Mouse (Mus musculus): ENCODE measurements at regions not wholly inside any gene's neighbourhood (a gene's known extent, or its start where the extent isn't known, plus 50 kb on each side); places are given as distances from the start of the nearest gene placed in this dataset.

DNA sequence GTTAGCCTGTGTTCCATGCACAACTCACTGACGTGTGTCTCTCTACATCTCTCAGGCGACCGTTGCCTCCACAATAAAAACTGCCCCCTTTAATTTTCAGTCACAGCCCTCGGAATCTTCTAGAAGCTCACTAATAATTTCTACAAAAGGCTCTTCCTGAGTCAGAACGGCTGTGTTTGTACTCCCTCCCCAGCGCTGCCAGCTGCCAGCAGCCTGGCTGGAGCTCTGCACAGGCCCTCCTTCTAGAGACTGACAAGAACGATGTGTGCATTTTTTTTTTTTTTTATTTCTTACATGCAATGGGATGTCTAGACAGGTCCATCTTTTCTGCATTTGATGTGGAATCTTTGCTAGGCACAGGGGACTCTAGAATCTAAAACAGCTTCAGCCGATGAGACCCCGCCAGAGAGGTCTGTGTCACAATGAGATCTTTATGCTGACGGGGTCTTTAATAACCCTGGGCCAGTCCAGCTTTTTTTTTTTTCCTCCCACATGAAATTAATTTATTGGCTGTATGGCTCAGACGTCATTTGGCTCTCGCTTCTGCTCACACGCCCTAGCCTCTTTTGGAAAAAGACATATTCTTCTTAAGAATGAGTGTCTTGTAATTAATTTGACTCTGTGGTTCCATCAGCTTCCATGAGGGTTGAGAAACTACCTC is 185.8 kb upstream of the Zfp507 start:
- no peak for DNase-seq (ENCODE audit: low spot score)

DNA sequence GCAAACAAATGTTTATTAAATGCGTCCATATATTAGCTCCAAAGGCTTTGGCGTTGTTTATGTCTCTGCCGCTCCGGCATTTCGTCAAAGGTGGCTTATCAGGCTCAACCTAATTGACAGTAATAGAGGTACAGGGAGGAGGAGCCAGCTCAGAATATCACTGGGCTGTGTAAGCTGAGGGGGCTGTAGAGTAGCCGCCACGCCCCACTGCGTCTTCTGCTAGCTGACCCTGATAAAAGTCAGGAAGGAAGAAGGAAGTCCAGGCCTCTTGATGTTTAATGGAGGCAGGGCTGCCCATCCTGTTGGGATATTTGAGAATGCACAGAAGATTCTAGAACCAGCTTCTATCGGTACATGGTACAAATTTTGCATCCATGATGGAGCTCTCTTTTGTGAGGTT is 175.2 kb upstream of the Zfp507 start:
- no peak for DNase-seq (ENCODE audit: low spot score)

DNA sequence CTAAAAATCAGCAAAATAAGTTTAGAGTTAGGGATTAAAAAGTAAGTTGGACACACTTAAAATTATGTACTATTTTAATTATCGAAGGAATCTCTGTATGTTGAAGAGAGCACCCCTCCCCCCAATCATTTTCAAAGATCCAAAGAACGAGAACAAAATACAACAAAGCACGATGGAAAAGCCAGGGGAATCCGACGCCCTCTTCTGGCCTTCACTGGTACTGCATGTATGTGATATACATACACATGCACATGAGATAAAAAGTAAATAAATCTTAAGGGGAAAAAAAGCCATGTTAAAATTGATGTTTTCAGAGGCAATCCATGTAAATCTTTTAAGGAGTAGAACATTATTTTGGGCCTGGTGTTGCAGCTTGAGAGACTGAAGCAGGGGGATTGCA is 155.9 kb upstream of the Zfp507 start:
- DNase-seq (ENCODE audit: low spot score), result peak; percentile 27

DNA sequence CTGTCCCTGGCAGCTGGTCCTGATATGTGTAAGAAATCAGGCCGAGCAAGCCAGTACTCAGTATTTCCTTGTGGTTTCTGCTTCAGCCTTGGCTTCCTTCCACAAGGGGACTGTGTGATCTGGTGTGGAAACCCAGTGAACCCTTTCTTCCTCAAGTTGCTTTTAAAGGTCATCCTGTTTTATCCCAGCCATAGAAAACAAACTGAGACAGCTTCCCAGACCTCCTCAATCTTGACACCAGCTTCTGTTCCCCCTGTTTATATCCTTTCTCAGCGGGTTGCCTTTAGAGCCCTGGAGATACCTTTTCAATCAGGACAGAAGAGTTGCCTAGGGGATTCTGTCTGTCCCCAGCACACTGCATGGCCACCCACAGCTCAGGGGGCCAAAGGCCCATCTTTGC is 155.2 kb upstream of the Zfp507 start:
- DNase-seq (ENCODE audit: low spot score), result no peak

DNA sequence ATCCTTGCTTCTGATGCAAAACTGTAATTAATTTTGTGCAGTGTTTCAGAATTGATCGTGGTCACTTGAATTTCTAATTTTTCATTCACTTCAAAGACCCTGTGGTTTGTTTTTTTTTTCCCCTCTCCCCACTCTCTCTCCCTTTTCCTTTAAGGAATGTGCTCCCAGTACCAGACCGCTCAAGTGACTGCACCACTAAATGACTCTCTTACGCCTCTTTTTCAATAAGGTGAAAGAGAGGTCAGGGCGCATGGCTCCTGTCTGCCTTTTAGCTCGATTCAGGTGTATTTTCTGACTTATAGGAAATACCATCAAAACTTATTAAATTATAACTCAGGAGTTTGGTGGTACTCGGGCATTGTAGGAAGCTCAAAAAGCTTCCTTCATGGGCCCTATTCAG is 146.0 kb upstream of the Zfp507 start:
- peak; percentile 15 for DNase-seq (ENCODE audit: low spot score)

DNA sequence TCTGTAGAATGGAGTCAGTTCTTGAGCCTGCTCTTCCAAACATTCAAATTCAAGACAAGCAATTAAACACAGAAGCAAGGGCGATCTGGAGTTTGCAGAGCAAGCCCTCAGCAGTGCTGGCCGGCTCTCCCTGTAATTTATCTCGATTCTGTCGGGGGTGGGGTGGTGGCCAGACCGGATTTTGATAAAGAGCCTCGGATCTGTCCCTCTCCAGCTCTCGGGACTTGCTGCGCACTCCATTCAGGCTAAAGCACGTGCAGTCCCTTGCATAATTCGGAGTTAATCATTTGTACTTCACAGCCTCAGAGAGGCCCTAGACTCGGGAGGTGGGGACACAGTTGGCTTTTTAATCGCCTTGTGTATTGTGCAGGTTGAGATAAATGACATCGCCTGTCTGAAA is 145.6 kb upstream of the Zfp507 start:
- DNase-seq (ENCODE audit: low spot score), result peak; percentile 50

DNA sequence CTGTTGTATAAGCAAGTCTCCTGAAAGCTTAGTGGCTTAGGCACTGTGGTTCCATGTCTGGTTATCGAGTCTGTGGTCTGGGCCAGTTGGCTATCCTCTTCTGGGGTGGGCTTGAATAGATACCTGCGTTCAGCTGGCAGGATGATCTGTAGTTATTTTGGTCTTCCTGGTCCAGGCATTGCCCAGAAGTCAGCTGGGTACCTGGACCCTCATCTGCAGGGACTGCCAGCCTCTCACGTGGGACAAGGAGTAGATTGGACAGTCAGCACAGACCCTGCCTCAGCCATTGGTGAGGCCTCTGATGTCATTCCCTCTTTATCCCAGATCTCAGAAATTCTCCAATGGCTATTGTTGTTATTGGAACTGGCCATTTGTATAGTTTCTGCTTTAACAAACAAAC is 138.3 kb upstream of the Zfp507 start:
- no peak for DNase-seq (ENCODE audit: low spot score)

DNA sequence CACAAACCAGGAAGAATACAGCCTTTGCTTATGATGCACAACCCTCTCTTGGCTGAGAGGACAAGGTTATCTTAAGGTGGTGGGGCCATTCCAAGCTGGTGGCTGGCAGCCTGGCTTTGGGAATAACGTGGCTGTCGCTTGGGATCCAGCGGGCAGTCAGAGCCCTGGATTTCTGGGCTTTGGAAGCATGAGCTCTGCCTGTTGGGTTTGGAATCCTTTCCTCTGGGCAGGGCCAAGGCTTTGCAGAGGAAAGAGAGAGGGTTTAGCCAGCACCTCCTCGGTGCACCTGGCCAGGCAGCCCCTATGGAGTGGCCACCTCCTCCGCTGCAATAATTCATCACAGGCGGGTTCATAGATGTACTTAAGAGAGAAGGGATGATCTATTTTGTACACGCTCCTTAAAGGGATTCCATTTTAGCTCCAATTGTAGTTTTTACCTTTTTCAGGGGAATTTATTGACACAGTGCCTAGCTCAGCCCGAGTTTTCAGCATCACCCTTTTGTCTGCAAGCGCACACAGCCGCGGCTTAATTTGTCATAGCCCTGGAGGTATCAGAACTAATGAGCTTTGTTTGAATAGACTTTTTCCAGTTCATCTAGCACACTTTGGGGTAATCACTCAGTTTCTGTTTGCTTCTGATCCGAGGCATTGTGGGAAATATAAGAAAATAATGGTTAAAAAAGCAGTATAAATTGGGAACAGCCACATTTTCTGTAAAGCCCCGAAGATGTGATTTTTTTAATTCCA is 135.5 kb upstream of the Zfp507 start:
- peak; percentile 67 for DNase-seq (ENCODE audit: low spot score)

DNA sequence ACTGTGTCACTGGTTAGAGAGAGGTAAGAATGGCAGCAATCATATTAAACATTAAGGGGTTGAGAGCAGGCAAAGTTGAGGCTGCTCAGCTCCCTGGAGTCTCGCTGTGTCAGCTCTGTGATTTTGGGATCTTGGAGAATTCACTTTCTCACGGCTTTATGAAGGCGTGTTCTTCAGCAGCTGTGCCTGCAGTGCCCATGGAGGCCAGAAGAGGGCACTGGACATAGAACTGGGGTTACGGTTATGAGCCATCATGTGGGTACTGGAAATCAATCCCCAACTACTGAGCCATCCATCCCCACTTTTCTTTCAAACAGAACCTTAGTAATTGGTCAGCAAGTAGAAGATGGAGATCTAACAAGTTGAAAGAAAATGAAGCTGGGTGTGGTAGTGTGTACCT is 123.9 kb upstream of the Zfp507 start:
- DNase-seq (ENCODE audit: low spot score), result no peak

DNA sequence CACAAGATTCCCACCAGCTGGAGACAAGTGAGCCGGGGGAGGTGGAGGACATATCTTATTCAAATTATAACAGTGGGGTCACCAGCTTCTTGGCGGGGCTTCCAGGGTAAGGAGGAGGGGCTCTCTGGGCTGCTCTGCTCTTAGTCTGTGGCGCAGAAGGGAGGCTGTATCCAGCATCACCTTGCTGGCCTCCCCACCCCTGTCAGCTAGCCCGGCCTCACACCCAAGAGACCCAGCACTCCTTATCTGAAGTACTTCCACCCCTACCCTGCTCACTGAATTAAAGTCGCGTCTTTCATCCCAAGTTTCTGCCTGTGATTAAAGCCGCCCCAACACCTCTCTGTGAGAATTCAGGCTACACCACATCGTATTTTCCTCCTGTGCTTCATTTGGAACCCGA is 119.8 kb upstream of the Zfp507 start:
- DNase-seq (ENCODE audit: low spot score), result no peak

DNA sequence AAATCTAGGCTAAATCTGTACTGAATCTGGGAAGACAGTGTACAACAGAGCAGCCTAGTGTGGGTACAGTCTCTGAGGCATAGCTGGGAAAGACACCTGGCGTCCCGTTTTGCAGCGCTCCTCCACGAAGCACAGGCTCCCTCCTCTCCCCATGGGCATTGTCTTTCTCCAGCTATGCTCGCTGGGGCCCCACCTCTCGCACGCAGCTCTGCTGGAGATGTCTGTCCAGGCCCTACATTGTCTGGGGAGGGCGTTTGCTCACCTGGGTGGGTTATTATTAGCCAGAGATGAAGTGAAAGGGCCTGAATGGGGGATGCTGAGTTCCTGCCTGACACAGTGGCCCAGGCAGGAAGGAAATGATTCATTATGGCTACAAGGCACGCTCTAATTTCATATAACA is 118.1 kb upstream of the Zfp507 start:
- no peak for DNase-seq (ENCODE audit: low spot score)

DNA sequence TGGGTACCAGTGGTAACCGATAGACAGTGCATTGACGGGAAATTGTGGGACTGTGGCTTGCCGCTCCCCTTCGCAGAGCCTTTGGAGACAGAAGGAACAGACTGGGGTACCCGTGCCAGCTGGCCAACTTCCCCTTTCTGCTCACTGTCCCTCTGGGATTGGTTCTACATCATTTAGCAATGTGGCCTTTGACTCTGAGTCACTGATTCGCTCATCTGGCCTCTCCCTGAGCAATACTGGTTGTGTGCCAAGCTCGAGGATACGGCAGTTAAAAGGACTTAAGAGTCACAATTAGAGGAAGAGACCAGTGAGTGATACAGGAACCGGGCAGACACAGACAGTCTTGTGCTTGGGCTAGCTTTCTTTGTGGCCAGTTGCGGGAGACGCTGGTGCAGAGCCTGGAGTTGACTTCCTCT is 117.4 kb upstream of the Zfp507 start:
- DNase-seq (ENCODE audit: low spot score), result no peak

DNA sequence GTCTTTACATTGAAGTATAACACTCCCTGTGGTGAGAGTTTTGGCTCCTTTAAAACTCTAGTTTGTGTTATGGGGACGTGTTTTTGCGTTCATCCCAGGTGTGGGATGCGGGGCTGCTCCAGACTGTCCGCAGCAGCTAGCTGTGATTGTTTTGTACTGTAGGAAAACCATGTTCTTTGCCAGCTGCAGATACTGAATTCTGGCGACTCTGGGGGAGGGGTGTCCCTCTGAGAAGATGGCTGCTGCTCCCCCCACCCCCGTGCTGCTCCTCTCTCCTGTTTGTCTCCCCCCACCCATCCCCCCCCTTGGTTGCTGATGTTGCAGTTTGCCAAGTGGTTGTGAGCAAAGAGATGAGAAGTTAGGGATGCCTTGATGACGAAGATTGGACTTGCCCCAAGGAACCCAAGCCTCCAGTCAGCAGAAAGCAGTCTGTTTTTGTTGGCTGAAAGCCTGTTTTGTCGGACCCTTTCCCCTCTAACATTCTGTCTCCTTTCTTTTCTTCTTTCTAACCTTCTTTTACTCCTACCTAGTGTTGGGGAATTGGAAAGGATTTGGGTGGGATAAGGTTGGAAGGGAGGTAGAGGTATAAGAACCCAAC is 107.4 kb upstream of the Zfp507 start:
- no peak for DNase-seq (ENCODE audit: low spot score)

DNA sequence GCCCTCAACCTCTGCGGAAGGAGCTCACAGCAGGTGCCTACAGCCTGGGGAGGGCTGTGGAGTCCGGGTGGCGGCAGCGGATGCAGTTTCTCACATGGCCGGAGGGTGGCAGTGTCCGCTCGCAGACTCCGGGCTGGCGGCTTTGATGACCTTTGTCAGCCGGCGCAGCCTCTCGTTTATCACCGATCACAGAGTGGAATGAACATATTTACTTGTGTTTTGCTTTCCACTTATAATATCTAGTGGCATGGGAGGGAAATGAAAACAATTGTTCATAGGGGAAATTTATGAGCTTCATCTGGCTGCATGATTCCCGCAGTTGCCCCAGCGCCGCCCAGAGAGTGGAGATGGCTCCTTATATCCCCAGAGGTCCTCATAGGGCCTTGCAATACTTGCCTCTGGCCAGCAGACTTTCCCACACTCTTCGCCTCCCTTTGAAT is 99.2 kb upstream of the Zfp507 start:
- DNase-seq (ENCODE audit: low spot score), result peak; percentile 84

DNA sequence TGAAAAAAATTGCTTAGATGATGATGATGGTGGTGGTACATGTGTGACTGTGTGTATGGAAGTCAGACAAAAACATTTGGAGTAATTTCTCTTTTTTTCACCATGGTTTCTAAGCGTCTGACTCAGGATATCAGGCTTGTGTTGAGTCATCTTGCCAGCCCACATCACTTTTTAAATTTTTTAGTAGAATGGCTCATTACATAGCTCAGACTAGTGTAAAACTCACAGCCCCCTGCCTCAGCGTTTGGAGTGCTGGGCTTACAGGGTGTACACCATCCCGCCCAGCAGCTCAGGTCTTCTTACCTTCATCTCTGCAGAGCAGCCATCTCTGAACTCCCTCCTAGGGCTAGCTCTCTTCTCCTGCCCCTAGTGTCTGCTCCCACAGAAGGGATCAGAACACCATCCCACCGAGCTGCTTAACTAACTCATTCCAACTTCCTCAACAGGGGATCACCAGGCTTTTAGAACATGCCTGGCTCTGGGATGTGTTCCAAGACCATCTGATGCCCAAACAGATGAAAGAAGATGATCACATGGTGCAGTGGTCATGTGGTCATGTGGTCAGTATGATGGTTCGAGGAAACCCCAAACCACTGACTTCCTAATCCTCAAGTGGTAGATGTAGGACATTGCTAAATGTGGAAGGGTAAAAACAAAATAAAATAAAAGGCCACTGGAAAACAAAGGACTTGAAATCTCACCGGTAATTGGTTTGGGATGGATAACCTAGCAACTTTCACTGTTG is 96.1 kb upstream of the Zfp507 start:
- no peak for DNase-seq (ENCODE audit: low spot score)

DNA sequence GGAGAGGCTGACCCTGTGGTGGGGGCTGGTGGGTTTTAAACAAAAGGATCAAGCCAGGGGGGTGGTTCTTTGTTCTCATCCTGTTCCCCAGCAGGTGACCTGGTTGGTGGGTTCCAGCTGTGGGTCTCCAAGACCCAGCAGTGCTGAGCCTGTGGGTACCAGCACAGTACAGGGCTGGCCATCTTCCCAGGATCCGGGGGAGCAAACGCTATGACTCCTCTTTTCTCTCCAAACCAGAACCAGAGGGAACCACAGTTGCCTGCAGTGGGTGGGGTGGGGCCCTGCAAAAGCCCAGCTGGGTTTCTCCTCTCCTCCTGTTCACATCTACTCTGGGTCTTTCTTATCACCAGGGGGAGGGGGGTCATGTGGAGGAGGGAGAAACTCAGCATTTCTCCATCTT is 90.5 kb upstream of the Zfp507 start:
- DNase-seq (ENCODE audit: low spot score), result no peak

DNA sequence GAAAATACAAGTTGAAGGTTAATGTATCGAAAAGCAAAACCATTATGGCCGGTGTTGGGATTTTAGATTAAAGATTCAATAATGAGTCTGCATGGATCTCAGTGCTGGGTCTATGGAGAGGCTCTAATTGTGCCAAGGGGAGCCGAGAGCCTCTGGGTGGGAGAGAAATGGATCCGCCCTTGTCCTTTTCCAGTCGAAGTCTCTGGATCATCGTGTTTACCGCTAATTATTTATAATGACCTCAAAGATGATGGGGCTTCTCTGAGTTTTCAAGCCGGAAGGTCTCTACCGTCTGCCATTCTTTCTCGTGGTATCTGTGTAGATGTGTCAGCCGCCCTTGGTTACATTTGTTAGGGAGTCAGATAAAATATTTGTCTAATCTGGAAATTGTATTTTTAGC is 83.2 kb upstream of the Zfp507 start:
- peak; percentile 59 for DNase-seq (ENCODE audit: low spot score)

DNA sequence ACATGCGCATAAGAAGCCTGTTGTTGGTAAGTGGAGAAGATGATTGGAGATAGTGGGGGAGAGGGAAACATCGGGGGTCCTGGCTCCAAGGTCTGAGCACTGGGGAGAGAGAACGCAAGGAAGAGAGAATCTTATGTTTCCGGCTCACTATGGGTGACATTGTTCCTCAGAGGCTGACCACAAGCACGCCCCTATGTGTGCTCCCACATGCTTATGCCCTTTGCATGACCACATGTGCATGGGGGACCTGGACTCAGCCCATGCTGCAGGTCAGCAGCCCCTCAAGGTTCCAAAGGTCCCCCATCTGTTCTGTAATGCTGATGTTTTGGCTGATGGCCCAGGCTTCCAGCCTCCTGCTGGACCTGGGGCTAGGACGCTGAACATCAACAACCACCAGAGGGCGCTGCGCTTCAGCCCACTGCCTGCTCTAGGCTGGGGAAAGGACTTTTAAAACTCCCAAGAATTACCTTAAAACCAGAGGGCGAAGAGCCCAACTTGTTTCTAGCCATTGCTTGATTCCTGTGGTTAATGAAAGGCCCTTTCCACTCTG is 77.0 kb upstream of the Zfp507 start:
- peak; percentile 88 for DNase-seq (ENCODE audit: low spot score)

DNA sequence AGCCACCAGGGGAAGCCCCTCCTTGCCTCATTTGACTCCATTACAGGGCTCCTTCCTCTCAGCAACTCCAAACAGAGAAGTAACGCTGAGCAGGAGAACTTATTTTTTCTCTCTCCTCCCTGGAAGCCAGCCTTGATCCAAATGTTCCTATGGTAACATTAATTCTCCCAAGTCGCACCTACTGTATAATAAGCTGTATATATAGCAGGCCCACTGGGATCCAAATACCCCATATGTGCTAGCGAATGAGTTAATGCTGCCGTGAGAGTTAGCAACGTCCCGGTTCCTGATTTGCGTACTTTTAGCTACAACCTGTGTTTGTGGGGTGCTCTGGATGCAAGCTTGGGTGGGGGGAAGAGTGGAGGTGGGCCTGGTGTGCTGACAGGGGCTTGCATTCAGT is 75.4 kb upstream of the Zfp507 start:
- no peak for DNase-seq (ENCODE audit: low spot score)

DNA sequence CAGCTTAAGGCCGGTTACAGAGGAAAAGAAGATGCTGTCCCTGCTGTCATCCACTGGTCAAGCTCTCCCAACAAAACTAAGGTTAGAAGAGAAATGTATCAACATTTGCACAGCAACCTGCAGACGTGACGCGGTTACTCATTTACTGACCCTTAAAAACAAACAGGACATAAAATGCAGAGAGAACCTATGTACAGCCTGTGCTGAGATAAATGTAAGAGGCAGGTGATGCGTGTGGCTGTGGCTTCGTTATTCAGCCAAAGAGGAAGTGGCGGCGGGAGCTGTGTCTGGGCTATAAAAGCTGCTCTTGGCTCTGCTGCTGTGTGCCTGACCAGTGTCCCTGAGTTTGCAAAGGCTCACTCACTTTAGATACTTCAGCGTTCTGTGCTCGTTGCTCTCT is 58.2 kb upstream of the Zfp507 start:
- no peak for DNase-seq (ENCODE audit: low spot score)

DNA sequence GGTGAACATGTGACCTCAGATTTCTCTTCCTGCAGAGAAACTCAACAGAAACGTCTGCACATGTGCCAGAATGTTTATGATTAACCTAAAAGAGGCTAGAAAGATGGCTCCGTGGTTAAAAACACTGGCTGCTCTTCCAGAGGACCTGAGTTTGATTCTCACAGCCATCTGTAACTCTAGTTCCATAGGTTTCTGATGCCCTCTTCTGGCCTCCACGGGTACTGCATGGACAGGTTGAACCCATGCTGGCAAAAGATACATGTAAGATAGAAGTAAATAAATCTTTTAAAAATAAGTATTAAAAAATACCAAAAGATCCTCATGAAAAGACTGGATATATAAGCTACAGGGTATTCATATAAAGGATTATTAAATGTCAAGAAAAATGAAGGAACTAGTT is 56.8 kb upstream of the Zfp507 start:
- DNase-seq (ENCODE audit: low spot score), result peak; percentile 22

DNA sequence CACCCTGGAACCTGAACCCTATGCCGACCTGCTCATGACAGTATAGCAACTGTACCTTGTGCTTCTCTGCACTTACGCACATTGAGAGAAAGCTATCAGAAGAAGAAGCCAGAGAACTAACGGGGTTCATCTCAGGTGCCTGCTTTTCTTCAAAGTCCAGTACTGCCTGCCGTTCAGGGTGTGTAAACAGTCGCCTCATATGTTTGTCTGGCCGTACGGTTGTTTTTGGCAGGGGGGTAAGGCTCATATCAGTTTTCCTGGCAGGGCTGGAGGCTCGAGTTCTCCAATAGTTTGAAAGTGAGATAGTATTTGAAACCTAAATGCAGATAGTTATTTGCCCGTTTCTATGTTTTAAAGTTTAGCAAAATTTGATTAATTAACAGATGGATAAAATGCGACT is 54.9 kb upstream of the Zfp507 start:
- no peak for DNase-seq (ENCODE audit: low spot score)

All from retina, embryonic 14.5 days (tissue).